Mouse (Mus musculus): ENCODE data around the gene Gm28778.

- TF ChIP-seq CTCF (conservative IDR thresholded peaks at IDR 0.05 in 1 of 2, IDR thresholded peaks at IDR 0.05 in 1 of 2; ENCODE audit: low read depth in 2 of 2, low read length in 2 of 2) (peak in 1 of 2 experiments; percentile 59; a peak in 3 of 4 replicates), KAT2A (IDR thresholded peaks at IDR 0.05; ENCODE audit: insufficient replicate concordance, low read length) (no peak), JUND (conservative IDR thresholded peaks at IDR 0.05; ENCODE audit: low read depth, low read length) (no peak), SMC3 (IDR thresholded peaks at IDR 0.05; ENCODE audit: low read depth, low read length) (peak; percentile 58), POLR2AphosphoS2 (IDR thresholded peaks at IDR 0.05; ENCODE audit: low read depth, low read length) (no peak), IRF4 (IDR thresholded peaks at IDR 0.05; ENCODE audit: low read depth, low read length) (no peak), EP300 (IDR thresholded peaks at IDR 0.05; ENCODE audit: low read length) (no peak), USF1 (IDR thresholded peaks at IDR 0.05; ENCODE audit: low read depth, low read length) (no peak), POLR2A (IDR thresholded peaks at IDR 0.05; ENCODE audit: low read depth, low read length) (no peak), ZMIZ1 (IDR thresholded peaks at IDR 0.05; ENCODE audit: low read depth, low read length) (no peak), ZKSCAN1 (IDR thresholded peaks at IDR 0.05; ENCODE audit: borderline replicate concordance, low read depth, low read length) (no peak), ZNF384 (IDR thresholded peaks at IDR 0.05; ENCODE audit: low read depth, low read length) (no peak)
Observed at GRCm38 (mm10) chr1:53272646-53273045, 24.3 kb upstream of the Gm28778 start.
